Mouse (Mus musculus) fat pad, adult 2 months (tissue): ENCODE measurements around the gene Smg8.
"Not testable (repeated sequence)": the region's sequence is repeated elsewhere in the genome, so short reads cannot be mapped to it uniquely, and the experiment has no call there.

Experiments
- DNase-seq: peaks from one replicate; pipeline ENCODE4 v3.0.0-alpha.2; 2011; ENCODE audit warnings: low read depth, low spot score; ENCODE audit errors: extremely low read depth

Gene Smg8

DNA sequence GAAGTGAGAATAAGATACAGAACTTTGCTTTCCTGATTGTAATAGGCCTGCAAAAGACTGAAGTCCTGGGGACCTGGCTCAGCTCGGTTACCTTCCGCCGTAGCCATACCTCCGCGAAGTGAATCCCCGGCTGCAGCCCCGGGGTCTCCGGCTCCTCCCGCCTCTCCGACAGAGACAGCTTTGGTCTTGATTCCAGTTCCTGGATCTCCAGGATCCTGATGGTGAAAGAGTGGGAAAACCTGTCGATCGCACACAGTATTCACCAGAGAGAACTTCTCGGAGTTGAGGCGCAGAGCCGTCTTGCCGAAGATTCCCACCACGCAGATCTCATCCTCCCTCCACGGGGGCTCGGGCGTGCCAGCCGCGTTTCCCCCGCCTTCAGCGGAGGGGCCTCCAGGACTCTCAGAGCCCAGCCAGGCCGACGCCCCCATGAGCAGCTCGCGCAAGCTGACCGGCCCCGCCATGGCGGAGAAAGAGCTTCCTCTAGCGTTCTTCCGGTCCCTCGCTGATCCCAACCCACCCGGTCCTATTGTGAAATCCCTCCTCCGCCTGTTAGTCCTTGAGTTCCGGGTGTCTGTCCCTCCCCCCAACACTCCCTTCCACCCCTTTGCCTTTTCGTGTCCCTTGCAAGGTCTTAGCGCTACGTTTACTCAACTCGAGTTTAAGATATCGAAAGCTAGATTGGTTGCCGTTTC lies at the start of gene Smg8:
Gene Smg8, minus strand, starts transcription at position 485 of the 695 bp plus-strand sequence.
- DNase-seq: no peak

DNA sequence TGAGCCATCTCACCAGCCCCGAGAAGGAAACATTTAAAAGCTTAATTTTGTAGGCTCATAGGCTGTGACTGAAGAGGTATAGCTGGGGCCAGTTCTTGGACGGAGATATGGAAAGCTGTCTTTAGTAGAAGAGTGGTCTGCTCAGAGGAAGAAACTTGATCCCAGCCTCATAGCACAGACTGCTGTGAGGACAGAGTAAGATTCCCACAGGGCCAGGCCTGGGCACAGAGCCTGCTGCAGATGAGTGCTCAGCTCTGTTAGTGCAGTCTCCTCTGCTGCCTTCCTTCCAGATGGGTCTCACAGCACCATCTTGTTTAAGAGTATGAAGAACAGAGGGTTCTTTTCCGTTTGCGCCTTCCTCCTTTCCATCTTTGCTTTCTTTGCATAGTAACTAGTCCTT lies 49.7 kb upstream of the Smg8 start:
- DNase-seq: no peak

DNA sequence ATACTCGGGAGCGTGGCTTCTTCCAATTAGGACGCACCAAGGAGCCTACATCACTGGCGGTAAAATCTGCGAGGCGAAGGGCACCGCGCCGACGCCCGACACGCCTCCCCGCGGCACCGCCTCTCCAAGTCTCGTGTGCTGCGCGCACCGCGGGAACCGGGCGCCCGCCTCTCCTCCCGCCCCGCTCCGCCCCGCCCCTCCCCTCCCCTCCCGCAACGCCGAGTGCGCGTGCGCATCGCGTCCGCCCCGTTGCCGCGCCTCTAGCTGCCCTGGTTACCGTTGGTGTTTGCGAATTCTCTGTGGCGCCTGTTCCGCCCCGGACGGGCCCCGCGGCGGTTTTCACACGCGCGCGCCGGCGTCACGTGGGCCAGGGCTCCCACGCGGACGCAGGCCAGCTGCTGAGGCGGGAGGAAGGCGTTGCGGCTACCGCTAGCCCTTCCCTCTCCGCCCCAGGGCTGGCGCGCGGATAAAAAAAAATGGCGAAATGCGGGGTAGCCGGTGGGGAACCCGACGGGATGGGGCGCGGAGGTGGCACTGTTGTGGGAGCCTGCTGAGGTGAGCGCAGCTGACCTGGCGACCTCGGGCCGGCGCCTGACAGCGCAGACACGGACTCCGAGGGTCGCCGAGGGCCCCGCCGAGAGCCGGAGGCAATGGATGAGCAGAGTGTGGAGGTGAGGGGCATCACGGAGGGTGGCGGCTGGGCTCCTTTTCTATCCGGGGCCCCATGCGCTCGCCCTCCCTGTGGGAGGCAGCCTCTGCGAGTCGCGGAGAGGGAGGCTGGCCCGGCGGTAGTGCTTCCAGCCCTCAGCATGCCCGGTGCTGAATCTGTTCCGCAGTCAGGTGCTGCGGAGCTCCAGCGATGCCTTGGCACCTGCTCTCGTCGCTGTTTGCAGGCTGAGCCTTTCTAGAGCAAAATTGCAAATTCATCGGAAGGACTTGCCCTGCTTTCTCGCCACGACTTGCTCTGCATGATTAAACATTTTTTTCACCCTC lies 40.5 kb upstream of the Smg8 start, which contains the start of gene Trim37:
Gene Trim37, plus strand, starts transcription at position 254 of the 993 bp plus-strand sequence.
- peak; percentile 23 for DNase-seq

DNA sequence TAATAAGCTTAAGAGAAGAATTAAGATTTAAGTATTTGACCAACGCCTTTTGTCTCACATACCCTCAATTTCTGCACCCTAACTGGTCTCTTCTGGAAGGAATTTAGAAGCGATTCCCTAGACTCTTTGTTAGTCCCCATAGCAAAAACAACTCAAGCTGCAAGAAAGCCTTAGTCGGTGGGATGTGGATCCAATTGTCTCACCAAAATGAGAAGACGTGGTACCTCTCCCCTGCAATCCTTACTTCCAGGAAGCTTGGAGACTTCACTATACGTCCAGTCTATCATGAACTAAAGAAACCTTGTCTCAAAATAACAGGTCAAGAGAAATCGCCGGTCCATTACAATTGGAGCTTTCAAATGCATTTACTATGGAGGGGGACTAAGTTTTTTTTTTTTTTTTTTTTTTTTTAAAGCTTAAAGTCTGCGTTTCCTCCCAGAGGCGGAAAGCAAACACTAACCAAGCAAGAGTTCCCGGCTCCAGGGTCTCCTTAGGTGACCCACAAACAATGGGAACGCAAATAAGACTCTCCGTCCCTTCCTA lies 39.8 kb upstream of the Smg8 start:
- DNase-seq: no peak

DNA sequence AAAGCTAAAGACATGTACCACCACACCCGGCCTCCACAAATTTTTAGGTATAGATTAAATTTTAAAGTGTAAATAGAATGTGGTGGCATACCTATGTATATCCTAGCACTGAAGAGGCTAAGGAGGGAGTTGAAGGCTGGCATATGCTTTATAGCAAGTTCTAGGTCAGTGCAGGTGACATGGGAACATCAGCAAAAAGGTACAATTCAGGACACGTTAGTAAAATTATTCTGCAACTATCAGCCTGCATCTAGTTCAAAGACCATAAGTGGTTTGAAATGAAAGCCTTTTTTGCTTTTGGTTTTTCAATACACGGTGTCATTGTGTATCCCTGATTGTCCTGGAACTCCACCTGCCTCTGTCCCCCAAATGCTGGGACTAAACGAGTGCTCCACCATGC lies 39.0 kb upstream of the Smg8 start:
- DNase-seq: no peak

DNA sequence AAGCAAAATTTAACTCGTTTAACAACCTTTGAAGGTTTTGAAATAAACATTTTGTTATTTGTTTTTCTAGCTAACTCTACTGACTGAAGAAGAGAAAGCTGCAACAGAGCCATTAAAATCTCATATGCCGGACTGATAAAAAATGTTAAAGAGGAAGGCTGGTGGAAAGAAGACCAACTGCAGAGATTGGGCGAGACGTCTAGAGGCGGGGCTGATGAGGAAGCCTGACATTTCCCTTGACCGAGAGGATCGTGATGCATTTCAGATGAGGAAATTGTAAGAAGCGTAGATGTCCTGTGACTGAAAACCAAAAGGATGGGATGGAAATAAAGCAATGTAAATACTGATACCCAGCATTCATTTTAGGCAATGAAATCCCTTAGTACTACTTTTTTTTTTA lies 35.3 kb upstream of the Smg8 start:
- no peak for DNase-seq

DNA sequence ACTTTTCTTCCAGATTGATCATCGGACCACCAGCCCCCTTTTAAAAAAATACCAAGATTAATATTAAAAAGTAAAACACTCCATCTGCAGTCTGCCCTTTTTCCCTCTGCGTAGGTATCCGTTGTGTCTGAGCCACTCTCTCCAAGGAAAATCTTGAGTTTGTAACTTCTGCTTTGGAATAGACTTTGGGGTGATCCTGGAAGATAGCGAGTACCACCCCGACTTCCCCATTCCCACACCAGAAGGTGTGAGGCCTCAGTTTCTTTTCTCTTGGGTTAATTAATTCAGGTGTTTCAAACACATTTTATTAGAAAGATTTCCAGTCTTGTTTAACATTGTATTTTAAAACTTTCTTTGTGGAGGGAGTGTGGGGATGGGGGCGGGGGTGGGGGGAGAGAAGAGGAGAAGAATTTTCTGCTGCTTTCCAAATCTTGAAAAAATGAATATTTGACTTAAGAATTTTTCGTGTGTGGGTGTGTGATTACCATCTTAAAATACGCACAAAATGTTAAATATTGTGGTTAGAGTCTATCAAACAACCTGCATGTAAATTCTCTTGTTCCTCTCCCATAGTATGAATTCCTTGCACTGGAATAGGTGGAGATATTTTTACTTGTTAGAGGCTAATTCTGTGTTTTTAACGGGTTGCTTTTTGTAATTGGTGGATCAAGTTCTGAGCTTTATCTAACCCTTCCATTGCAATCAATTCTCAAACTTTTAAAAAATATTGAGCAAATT lies 23.8 kb upstream of the Smg8 start:
- no peak for DNase-seq

DNA sequence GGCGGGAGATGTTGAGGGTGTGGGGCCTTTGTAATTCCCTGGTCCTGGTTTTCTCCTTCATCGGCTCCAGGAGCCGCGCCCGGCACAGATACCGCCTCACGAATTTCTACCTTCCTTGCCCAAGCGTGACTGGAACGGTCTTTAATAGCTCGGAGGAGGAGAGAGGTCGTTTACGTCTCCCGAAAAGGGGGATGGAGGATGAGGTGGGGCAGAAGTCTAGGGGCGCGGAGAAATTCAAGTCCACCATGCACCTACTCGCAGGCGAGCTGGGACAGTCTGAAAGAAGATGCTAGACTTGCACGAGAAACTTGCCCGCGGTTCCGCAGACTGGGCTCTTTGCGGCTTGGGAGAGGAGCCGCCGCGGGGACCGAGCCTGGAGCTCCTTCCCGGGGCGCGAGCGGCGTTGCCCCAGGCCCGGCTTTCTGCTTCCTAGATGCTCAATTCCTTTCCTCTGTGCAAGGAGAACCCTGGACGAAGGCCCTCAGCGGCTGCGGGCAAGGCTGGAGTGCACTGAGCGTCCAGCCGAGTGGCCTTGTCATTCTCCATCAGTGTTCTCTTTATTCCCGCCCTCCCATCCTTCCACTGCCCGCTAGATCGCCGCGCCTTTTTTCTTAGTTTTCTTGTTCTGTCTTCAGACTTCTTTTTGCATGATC lies 23.1 kb upstream of the Smg8 start:
- DNase-seq: no peak

DNA sequence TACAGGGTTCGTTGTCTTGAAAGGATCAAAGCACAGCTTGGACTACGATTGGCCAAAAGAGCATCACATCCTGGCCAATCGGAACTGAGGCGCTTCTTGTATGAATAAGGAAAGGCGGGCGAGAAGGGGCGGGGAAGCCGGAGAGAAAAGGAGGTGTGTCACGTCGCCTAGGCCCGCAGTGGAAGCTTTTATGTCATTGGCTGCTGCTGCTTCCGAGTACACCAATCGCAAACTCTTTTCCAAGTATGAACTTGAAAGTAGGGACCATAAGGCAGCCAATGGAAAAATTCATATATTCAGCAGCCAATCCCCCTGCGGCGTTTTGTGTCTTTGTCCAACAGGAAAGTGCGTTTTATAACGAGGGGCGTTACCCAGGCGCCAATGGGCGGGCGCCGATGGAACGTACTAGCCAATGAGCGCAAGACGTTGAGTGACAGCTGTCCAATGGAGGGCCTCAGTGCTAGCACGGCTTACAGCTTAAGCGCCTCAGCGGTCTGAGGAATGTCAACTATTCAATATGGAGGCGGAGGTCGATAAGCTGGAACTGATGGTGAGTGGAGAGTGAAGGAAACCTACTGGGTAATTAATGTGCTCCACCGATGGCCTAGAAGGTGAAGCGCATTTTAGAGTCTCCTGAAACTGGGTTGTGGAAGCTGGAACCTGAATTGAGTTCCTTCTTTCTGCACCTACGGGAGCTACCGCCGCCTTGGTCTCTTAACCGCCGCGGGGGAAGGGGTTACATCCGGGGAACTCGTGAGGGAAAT lies 22.4 kb upstream of the Smg8 start, which contains the start of gene Ska2:
Gene Ska2, plus strand, starts transcription at position 480 of the 764 bp plus-strand sequence.
- peak; percentile 100 for DNase-seq

DNA sequence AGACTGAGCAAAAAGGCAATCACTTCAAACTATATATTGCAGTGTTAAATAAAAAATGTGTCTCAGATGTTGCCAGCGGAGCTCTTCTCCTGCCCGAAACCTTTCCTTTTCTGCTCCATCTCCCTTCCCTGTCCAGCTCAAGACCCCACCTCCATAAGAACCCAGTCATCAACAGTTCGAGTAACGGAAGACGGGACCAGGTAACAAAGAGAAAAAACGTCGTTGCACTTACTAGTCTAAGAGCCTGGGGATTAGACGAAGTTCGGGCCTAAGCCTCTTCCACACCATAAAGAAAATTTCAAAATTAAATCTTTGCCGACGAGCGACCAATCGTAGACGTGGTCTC lies 21.8 kb upstream of the Smg8 start, which contains the start of gene Prr11:
Gene Prr11, minus strand, starts transcription at position 300 of the 346 bp plus-strand sequence.
- DNase-seq: no peak

DNA sequence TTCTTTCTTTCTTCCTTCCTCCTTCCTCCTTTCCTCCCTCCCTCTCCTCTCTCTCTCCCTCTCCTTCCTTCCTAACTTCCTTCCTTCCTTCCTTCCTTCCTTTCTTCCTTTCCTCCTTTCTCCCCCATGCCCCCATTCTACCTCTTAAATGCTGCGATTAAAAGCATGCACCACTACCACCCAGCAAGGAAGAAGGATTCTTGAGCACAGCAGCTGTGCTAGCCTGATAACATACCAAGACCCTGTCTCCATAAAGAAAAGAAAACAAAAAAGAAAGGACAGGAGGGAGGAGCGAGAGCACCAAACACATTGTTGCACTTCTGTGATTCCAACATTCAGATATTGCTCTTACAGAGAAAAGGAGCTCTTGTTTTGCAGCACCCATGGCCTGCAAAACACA lies 568 bp upstream of the Smg8 start:
- no peak for DNase-seq

DNA sequence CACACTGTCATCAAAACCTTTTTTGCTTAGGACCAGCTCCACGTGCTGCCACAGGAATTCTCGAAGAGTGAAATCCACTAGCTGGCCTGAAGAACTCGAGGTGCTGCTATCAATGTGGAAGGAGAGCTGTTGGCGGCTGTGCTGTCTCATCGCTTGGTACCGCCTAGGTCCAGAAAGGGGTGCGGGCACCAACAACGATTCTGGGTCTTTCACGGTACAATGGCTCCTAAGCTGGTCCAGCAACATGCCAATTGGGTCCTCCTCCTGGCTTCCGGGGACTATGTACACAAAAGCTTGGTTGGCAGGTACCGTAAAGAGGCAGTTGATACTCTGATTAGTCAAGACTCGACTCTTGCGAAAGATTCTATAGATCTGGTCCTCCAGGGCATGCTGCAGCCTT lies 1.1 kb downstream of the Smg8 start:
- DNase-seq: no peak

DNA sequence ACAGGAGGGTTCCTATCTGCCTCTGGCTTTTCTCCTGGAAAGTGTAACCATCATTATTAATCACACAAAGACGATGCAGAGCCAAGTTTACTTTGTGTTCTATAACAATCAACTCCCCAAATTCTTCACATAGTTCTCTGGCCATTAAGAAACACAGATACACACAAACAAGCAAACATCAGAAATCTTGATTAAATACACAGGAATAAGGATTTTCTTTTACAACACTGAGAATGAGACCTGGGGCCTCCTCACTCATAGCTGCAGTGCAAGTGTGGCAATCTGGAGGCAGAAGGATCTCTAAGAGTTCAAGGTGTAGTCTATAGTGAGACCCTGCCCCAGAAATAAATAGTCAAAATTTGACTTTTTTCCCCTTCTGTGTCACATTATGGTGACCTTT lies 2.9 kb downstream of the Smg8 start:
- DNase-seq: no peak

DNA sequence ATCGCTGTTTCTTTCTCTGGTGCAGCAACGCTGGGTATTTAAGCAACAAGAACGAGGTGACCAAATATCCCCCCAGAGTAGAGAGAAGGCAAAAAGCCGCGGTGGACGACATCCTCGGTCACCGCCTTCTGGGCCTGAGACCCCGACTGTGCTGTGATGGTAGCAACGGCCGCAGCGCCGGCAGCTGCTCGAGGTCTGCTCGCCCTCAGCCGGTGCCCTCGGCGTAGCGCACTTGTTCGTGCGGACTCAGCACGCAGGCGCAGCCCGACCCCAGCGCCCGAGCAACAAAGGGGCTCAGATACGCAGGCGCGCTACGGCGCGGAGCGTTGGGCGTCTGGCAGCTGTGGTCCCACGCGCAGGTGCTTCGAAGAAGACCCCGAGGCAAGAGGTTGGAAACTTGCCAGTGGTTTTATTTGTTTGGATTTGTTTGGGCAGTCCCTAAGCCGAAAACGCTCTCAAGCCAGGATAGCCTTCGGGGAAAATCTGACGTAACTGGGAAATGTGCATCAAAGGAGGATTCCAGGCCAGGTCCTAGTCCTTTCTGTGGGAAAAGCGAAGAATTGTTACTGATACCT lies 12.6 kb downstream of the Smg8 start, which contains the start of gene Gdpd1:
Gene Gdpd1, minus strand, starts transcription at position 197 of the 575 bp plus-strand sequence.
- DNase-seq: peak; percentile 75

DNA sequence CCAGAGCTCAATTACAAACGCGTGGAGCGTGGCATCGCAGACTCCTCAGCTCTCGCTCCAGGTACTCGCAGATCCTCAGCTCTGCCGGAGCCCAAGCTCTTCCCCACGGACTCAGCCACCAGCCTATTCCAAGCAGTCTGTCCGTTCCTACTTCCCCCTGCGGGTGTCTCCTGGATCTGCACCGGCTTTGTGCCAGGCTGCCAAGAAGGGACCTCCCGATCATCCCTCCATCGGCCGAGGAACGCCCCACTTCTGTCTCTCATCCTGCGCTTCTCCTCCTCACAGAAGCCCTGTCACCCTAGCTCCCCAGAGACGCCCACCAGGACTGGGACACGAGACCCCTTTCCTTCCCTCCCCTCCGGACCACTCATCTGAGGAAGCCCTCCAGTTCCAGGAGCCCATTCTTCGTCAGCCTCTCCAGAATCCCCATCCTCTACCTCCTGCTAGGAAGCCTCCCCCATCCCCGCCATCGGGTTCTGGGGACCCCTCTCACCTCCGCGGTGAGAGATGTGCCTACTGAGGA lies 13.2 kb downstream of the Smg8 start:
- no peak for DNase-seq

DNA sequence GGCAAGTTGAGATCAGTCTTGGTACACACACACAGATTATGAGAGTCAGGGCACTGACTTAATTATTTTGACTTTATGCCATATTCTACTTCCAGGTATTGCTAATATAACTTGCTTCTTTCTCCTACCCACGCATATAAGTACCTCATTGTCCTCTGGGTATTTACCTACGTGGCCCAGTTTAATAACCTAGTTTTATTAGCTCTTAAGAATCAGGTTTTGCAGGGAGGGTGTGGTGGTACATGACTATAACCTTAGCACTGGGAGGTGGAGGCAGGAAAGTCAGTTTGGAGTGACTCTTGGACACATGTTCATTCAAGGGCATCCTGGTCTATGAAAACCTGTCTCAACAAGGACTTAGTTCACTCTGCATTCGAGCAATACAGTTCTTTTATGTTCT lies 24.5 kb downstream of the Smg8 start:
- peak; percentile 86 for DNase-seq

DNA sequence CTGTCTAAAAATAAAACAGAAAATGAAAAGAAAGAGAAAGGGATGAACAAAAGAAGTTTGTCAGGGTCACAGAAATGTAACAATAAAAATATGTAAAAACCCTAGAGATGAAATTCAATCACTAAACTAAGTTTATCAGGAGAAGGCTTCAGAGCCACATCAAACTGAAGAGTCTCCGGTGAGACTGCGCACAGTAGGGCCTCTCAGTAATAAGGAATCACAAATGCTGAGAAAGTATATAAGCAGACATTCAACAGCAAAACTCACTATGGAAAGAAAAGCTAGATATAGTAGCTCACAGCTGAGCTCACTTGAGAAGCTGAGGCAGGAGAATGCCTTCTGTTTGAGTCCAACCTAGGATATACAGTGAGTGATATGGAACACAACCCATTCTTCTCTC lies 26.2 kb downstream of the Smg8 start:
- DNase-seq: no peak

DNA sequence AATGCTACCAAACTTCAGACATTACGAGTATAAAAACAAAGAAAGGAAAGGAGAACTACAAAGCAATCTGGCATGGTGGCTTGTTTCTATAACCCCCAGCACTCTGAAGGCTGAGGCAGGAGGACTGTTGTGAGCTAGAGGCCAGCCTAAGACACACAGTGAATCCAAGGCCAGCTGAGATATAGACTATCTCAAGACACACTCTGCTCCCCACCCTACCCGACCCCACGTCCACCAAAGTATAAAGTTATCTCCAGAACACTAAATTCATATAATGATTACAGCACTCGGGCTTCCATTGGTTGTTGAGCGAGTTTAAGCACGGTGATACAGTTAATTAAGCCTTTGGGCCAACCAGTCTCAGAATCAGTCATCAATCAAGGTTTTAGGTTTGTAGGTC lies 30.3 kb downstream of the Smg8 start:
- no peak for DNase-seq

DNA sequence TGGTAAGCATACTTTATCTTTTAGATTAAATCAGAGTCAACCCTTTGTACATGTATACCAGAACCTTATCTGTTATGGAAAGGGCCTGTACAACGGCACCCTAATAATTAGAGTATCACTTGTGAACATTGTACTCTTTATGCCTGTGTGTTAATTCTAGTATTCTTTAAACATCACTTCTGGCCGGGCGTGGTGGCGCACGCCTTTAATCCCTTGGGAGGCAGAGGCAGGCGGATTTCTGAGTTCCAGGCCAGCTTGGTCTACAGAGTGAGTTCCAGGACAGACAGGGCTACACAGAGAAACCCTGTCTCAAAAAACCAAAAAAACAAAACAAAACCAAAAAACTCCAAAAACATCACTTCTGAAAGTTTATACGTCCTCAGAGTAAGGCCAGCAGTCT lies 37.7 kb downstream of the Smg8 start:
- DNase-seq: not testable (repeated sequence)
